Mouse (Mus musculus) liver, embryonic 16.5 days (tissue): ENCODE data around the gene Htr1b. TPM values are rescaled to one million over a fixed set of nuclear protein-coding genes. Genes with fewer than 3 reads are reported as not detected.

Experiments used
- ATAC-seq: fragments of 200-750 bp; cut with Nextera tagmentation; 2 replicates; pipeline ENCODE4 v1.8.0; 2017; ENCODE audit warnings: low read depth, mild to moderate bottlenecking, moderate number of reproducible peaks, moderate library complexity
- H3K27ac ChIP-seq: fragments of 300-500 bp; sonication (generic); 2 replicates; pipeline ENCODE4 v1.5.1; 2014; ENCODE audit warnings: mild to moderate bottlenecking, low read length
- H3K27me3 ChIP-seq: fragments of 300-500 bp; sonication (generic); 2 replicates; pipeline ENCODE4 v1.6.1; 2014; ENCODE audit warnings: low read depth, low read length, mixed read lengths; ENCODE audit not compliant: control insufficient read depth, insufficient read depth
- H3K36me3 ChIP-seq: fragments of 300-500 bp; sonication (generic); 2 replicates; pipeline ENCODE4 v1.6.1; 2014; ENCODE audit warnings: mild to moderate bottlenecking; ENCODE audit not compliant: control insufficient read depth, insufficient read depth
- H3K4me1 ChIP-seq: fragments of 300-500 bp; sonication (generic); 2 replicates; pipeline ENCODE4 v1.6.1; 2014; ENCODE audit warnings: low read depth, low read length, mixed read lengths; ENCODE audit not compliant: control insufficient read depth
- H3K4me2 ChIP-seq: fragments of 300-500 bp; sonication (generic); 2 replicates; pipeline ENCODE4 v1.6.1; 2014; ENCODE audit warnings: low read depth, low read length, mixed read lengths
- H3K4me3 ChIP-seq: fragments of 300-500 bp; sonication (generic); 2 replicates; pipeline ENCODE4 v1.5.1; 2014; ENCODE audit warnings: low read depth, mild to moderate bottlenecking, low read length
- H3K9ac ChIP-seq: fragments of 300-500 bp; sonication (generic); 2 replicates; pipeline ENCODE4 v1.6.1; 2014; ENCODE audit warnings: low read depth, low read length
- H3K9me3 ChIP-seq: fragments of 300-500 bp; sonication (generic); replicated peaks from 2 replicates; pipeline ENCODE4 v1.6.1; 2016; ENCODE audit warnings: low read length; ENCODE audit not compliant: control insufficient read depth
- WGBS: fragments of 180-500 bp; shearing (Covaris S2); extraction: QIAGEN DNeasy Blood & Tissue Kit; methylation state at CpG from one replicate; pipeline ENCODE4 v1.1.7; 2014; ENCODE audit not compliant: insufficient replicate concordance; 5-methylcytosine and 5-hydroxymethylcytosine counted together
- polyA plus RNA-seq: library from polyadenylated mRNA; unstranded; fragments of >200 nt; fragmentation: Nextera tagmentation; extraction: Ambion mirVana; gene quantifications from 2 replicates; pipeline ENCODE4 v1.2.1, GENCODE M21; 2015

Gene Htr1b
- polyA plus RNA-seq, 1 experiment from 2014 or later = 0.02 TPM

- no peaks in the 10 kb centered on the region for H3K4me1 ChIP-seq
- no peak for ATAC-seq
- no peaks in the 10 kb centered on the region for H3K36me3 ChIP-seq
- H3K9ac ChIP-seq = no peak overlapping the region
- WGBS = 30% methylated on average over 9 of the region's 9 CpGs
- no peak overlapping the region for H3K4me3 ChIP-seq
- H3K27me3 ChIP-seq = peaks cover 13% of the 10 kb centered on the region
- H3K4me2 ChIP-seq = no peak overlapping the region
- no peak overlapping the region for H3K27ac ChIP-seq
- H3K9me3 ChIP-seq = no peaks in the 10 kb centered on the region
Observed at GRCm38 (mm10) chr9:81626899-81627606, 6.6 kb downstream of the Htr1b start.

GRCm38 (mm10) chr9:81625898-81626297 lies 7.7 kb downstream of the Htr1b start:
- Histone ChIP-seq H3K36me3 (no peaks in the 10 kb centered on the region), H3K4me1 (no peaks in the 10 kb centered on the region), H3K4me2 (no peak overlapping the region), H3K9me3 (no peaks in the 10 kb centered on the region), H3K27ac (no peak overlapping the region), H3K4me3 (no peak overlapping the region), H3K9ac (no peak overlapping the region), H3K27me3 (peaks cover 1% of the 10 kb centered on the region; the same call in 1 of the 2 replicates)
- ATAC-seq = no peak

DNA sequence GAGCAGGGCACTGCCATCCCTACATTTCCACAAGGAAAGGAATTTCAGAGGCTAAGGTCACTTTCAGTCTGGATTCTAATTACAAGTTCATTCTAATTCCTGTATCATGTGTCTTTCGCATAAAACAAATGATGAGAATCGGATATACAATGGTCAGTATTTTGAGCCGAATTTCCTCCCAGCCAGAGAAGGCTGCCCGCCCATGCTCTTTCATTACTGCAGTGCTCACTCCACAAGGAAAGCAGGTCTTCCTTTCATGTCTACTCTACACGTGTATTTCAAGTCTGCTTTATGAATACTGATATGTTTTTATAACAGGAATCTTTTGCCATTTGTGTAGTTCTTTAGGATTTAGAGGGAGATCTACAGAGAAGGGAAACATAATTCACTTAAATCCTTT lies 10.8 kb downstream of the Htr1b start:
- Histone ChIP-seq H3K27me3 (no peaks in the 10 kb centered on the region), H3K36me3 (no peaks in the 10 kb centered on the region), H3K4me1 (no peaks in the 10 kb centered on the region), H3K4me2 (no peak overlapping the region), H3K9ac (no peak overlapping the region), H3K27ac (no peak overlapping the region), H3K4me3 (no peak overlapping the region), H3K9me3 (no peaks in the 10 kb centered on the region)
- 58% methylated on average over 5 of the region's 5 CpGs for WGBS
- ATAC-seq = no peak

- Histone ChIP-seq H3K27ac (no peak overlapping the region), H3K9ac (no peak overlapping the region), H3K4me1 (no peaks in the 10 kb centered on the region), H3K4me3 (no peak overlapping the region), H3K36me3 (no peaks in the 10 kb centered on the region), H3K27me3 (no peaks in the 10 kb centered on the region), H3K4me2 (no peak overlapping the region), H3K9me3 (no peaks in the 10 kb centered on the region)
- ATAC-seq = no peak
- 52% methylated on average over 4 of the region's 4 CpGs for WGBS
Observed at GRCm38 (mm10) chr9:81611022-81611421, 22.6 kb downstream of the Htr1b start.

Other genes starting within 250 kb of the Htr1b start
- gene Mei4, start 229.8 kb upstream of the Htr1b start, polyA plus RNA-seq = 0.18 and 0.23 TPM in 2 replicates